Mouse (Mus musculus) MN1 (cell line): Measurements from ENCODE around the gene Gm5426.
"Not testable (repeated sequence)": the region's sequence is repeated elsewhere in the genome, so short reads cannot be mapped to it uniquely, and the experiment has no call there.

Experiments used
- DNase-seq: peaks from one replicate; pipeline ENCODE4 v3.0.0-alpha.2; 2016; ENCODE audit warnings: low spot score

The Gm5426 gene

GRCm38 (mm10) chr10:96136451-96136850 lies at the start of gene Gm5426:
Gene Gm5426 (plus strand): TSS chr10:96136603.
- not testable (repeated sequence) for DNase-seq

GRCm38 (mm10) chr10:96089744-96090143 lies 46.7 kb upstream of the Gm5426 start:
- DNase-seq = no peak

GRCm38 (mm10) chr10:96090388-96090787 lies 46.0 kb upstream of the Gm5426 start:
- no peak for DNase-seq

GRCm38 (mm10) chr10:96093890-96094531 lies 42.4 kb upstream of the Gm5426 start:
- DNase-seq = no peak

- no peak for DNase-seq
These were observed 41.8 kb upstream of the Gm5426 start for GRCm38 (mm10) chr10:96094559-96094958.

GRCm38 (mm10) chr10:96096730-96097129 lies 39.7 kb upstream of the Gm5426 start:
- no peak for DNase-seq

GRCm38 (mm10) chr10:96101035-96101434 lies 35.4 kb upstream of the Gm5426 start:
- no peak for DNase-seq

GRCm38 (mm10) chr10:96104158-96104557 lies 32.2 kb upstream of the Gm5426 start:
- DNase-seq = no peak

GRCm38 (mm10) chr10:96104624-96105023 lies 31.8 kb upstream of the Gm5426 start:
- DNase-seq = no peak

GRCm38 (mm10) chr10:96105124-96105523 lies 31.3 kb upstream of the Gm5426 start:
- no peak for DNase-seq

- no peak for DNase-seq
These were observed 29.3 kb upstream of the Gm5426 start for GRCm38 (mm10) chr10:96106972-96107720.

- DNase-seq = no peak
These were observed 28.6 kb upstream of the Gm5426 start for GRCm38 (mm10) chr10:96107825-96108224.

GRCm38 (mm10) chr10:96115325-96115724 lies 21.1 kb upstream of the Gm5426 start:
- DNase-seq = no peak

GRCm38 (mm10) chr10:96120821-96121220 lies 15.6 kb upstream of the Gm5426 start:
- no peak for DNase-seq

- peak; percentile 62 for DNase-seq
These were observed 15.0 kb upstream of the Gm5426 start for GRCm38 (mm10) chr10:96121249-96122010.

GRCm38 (mm10) chr10:96123885-96124284 lies 12.5 kb upstream of the Gm5426 start:
- no peak for DNase-seq

GRCm38 (mm10) chr10:96124290-96124689 lies 12.1 kb upstream of the Gm5426 start:
- DNase-seq = no peak

GRCm38 (mm10) chr10:96125771-96126454 lies 10.5 kb upstream of the Gm5426 start:
- DNase-seq = no peak

GRCm38 (mm10) chr10:96129213-96129612 lies 7.2 kb upstream of the Gm5426 start:
- DNase-seq = no peak

- DNase-seq = no peak
These were observed 6.0 kb upstream of the Gm5426 start for GRCm38 (mm10) chr10:96130406-96130805.

GRCm38 (mm10) chr10:96131112-96131511 lies 5.3 kb upstream of the Gm5426 start:
- DNase-seq = no peak

GRCm38 (mm10) chr10:96132161-96132560 lies 4.2 kb upstream of the Gm5426 start:
- DNase-seq = peak; percentile 73
